ENCODE assay signal across 8 mouse cellular contexts in the genomic region with DNA sequence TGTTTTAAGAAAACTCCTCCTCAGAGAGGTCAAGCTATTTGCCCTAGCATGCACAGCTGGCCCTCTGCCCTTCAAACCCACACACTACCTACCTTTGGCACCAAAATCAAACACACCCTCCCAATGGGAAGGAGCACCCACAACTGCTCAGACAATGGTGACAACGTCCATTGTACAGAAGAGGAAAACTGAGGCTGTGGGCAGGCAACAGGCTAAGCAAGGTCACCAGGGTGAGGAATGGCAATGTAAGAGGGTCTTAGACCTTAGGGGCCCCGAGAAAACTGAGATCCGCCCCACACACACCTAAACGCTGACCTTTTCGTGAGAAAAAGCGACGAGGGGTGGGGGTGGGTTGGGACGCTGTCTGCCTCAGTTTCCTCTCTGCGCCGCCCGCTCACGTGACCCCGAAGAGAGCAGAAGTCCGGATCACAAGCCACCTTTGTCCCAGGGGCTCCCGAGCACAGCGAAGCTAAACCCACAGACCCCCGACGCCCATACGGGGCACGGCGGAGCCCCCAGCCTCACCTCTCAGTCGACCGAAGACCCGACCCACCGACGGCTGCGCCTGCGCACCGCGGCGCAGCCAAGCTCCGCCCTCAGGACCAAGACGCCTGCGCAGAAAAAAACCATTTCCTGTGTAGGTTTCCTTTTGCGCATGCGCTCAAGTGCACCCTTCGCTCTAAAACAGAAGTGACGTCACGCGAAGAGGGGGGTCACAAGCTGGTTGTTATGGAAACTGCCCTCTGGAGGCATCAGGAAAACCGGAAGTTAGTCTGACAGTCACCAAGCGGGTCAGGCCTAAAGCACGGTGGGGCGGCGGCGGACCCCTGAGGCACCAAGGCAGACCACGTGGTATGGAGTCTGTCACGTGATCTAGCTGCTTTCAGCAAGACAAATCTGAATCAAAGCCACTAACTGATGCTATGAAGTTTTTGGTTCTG. TPM values are rescaled to one million over a fixed set of nuclear protein-coding genes. Genes with fewer than 3 reads are reported as not detected.
A peak's percentile ranks its signal among the peaks of the same experiment; 100 is the strongest.
DNase-seq lines count a peak whose midpoint lies in the region; ATAC-seq and TF ChIP-seq lines count a peak whose summit lies in the region.

A gene (minus strand): TSS at position 579 of the 941 bp plus-strand sequence.

- H3K9ac ChIP-seq in hindbrain, postnatal 0 days (replicated peaks; ENCODE audit: low read length): peak within 1 kb of the TSS; percentile 74

- TF ChIP-seq CTCF in gastrocnemius, adult 2 months (IDR thresholded peaks at IDR 0.05): no peak
- TF ChIP-seq CTCF in hindbrain, postnatal 0 days (IDR thresholded peaks at IDR 0.05; ENCODE audit: low read depth): no peak
- no peak for TF ChIP-seq CTCF in left cerebral cortex, adult 2 months (IDR thresholded peaks at IDR 0.05)

- under 1% methylated on average over 48 of the region's 48 CpGs for WGBS in hindbrain, postnatal 0 days

- no peaks in the 10 kb centered on the region for H3K27me3 ChIP-seq in hindbrain, postnatal 0 days (ENCODE audit: insufficient read depth, low read length)

- peak; percentile 97 for ATAC-seq in common myeloid progenitor, adult 5-6 weeks (replicated peaks; ENCODE audit: low read depth, poor library complexity, severe bottlenecking)
- peak; percentile 96 for ATAC-seq in hindbrain, postnatal 0 days
- peak; percentile 98 for ATAC-seq in megakaryocyte, adult 5-6 weeks (ENCODE audit: poor library complexity, severe bottlenecking)

- H3K4me3 ChIP-seq in gastrocnemius, adult 2 months: peak within 1 kb of the TSS; percentile 85
- peak within 1 kb of the TSS; percentile 79 for H3K4me3 ChIP-seq in hindbrain, postnatal 0 days (ENCODE audit: low read length)
- H3K4me3 ChIP-seq in left cerebral cortex, adult 2 months: peak within 1 kb of the TSS; percentile 90

- H3K4me1 ChIP-seq in hindbrain, postnatal 0 days (ENCODE audit: insufficient read depth, low read length): peaks cover 9% of the 10 kb centered on the region

- H3K9me3 ChIP-seq in hindbrain, postnatal 0 days (ENCODE audit: low read length): no peaks in the 10 kb centered on the region

- H3K27ac ChIP-seq in gastrocnemius, adult 2 months: peak within 1 kb of the TSS; percentile 96
- H3K27ac ChIP-seq in hindbrain, postnatal 0 days: peak within 1 kb of the TSS; percentile 64; the same call in 1 of the 2 replicates
- peak within 1 kb of the TSS; percentile 90 for H3K27ac ChIP-seq in left cerebral cortex, adult 2 months

- DNase-seq in ZHBTc4 (ENCODE audit: low read depth, low spot score): peak; percentile 99
- DNase-seq in gastrocnemius, adult 2 months: peak; percentile 98
- DNase-seq in hindbrain, postnatal 0 days (ENCODE audit: low spot score): peak; percentile 100
- DNase-seq in left cerebral cortex, adult 2 months (ENCODE audit: extremely low spot score in 1 of 2, low spot score in 2 of 2): peak; percentile 98 to 99
- peak; percentile 100 for DNase-seq in right cerebral cortex, adult 2 months (ENCODE audit: low spot score in 2 of 2)
- DNase-seq in urinary bladder, postnatal 14 days (ENCODE audit: low spot score): peak; percentile 100

- H3K36me3 ChIP-seq in hindbrain, postnatal 0 days (ENCODE audit: insufficient read depth, low read length): no peaks in the 10 kb centered on the region

- intact Hi-C loops in gastrocnemius, adult 2 months (cut with DNase I): no loop called here
- intact Hi-C loops in left cerebral cortex, adult 2 months (cut with DNase I): no loop called here

- H3K4me2 ChIP-seq in hindbrain, postnatal 0 days (ENCODE audit: low read depth, low read length): peak within 1 kb of the TSS; percentile 76

RNA-seq across cellular contexts. Expression of the gene that starts here (rescaled TPM):
- total RNA-seq in common myeloid progenitor, adult 5-6 weeks (2017): 41.4 and 43.1 TPM in 2 replicates
- total RNA-seq in gastrocnemius, adult 2 months (2021): 100 to 1,000 TPM; 100 TPM
- total RNA-seq in hindbrain, postnatal 0 days (2014; rRNA removed): 264 and 279 TPM in 2 replicates
- 275 and 290 TPM in 2 replicates for polyA plus RNA-seq in hindbrain, postnatal 0 days (2015; fragmentation: Nextera tagmentation; extraction: Ambion mirVana)
- 100 to 1,000 TPM; 171 to 173 TPM for total RNA-seq in left cerebral cortex, adult 2 months (2021)
- 30.3 and 30.7 TPM in 2 replicates for total RNA-seq in megakaryocyte, adult 5-6 weeks (2015)
- total RNA-seq in megakaryocyte, adult 5-6 weeks (2017): 33.3 and 38.7 TPM in 2 replicates

Comparison
In these comparisons a context has a peak if more than half of its experiments do, and no peak if none do; other contexts are left out.
1. Peak in every context shown above with its lines: DNase-seq, ATAC-seq, H3K4me3 ChIP-seq and H3K27ac ChIP-seq.